Comparison of ENCODE assay signal across 14 mouse cellular contexts in genomic region chr6:55210423-55211365, GRCm38 (mm10). TPM values are rescaled to one million over a fixed set of nuclear protein-coding genes. Genes with fewer than 3 reads are reported as not detected.
DNase-seq lines count a peak whose midpoint lies in the region; ATAC-seq and TF ChIP-seq lines count a peak whose summit lies in the region.
"Had no signal": no experiment of that assay in that cellular context is flagged by ENCODE, and none has a peak within 500 bp of the region (broad histone marks: within the 10 kb centered on the region; RNA-seq: fewer than 3 reads in every experiment).

No protein-coding gene starts in this region.

- H3K36me3 ChIP-seq in midbrain, embryonic 10.5 days = peaks cover 36% of the 10 kb centered on the region
- H3K36me3 ChIP-seq in midbrain, postnatal 0 days (ENCODE audit: insufficient read depth, low read length) = peaks cover 3% of the 10 kb centered on the region; the same call in 1 of the 2 replicates
- H3K36me3 ChIP-seq in limb, embryonic 10.5 days = peaks cover 18% of the 10 kb centered on the region

- peak overlapping the region; percentile 33; the same call in 1 of the 2 replicates for H3K27ac ChIP-seq in midbrain, embryonic 10.5 days (replicated peaks)
- H3K27ac ChIP-seq in midbrain, postnatal 0 days (ENCODE audit: low read depth, low read length) = no peak overlapping the region
- H3K27ac ChIP-seq in embryonic fibroblast, embryonic 13.5 days (ENCODE audit: insufficient read depth, low read length) = peak overlapping the region; percentile 21; the same call in 1 of the 2 replicates
- H3K27ac ChIP-seq in limb, embryonic 10.5 days = peak overlapping the region; percentile 61; the same call in 1 of the 2 replicates
- H3K27ac ChIP-seq: hindbrain, embryonic 13.5 days; kidney, postnatal 0 days had no signal

- no peak for TF ChIP-seq CTCF in midbrain, postnatal 0 days (IDR thresholded peaks at IDR 0.05)
- TF ChIP-seq CTCF in embryonic fibroblast, embryonic 13.5 days (IDR thresholded peaks at IDR 0.05; ENCODE audit: borderline replicate concordance, insufficient read depth, low read length) = no peak

- H3K4me2 ChIP-seq in midbrain, postnatal 0 days (ENCODE audit: low read depth, low read length, poor library complexity, severe bottlenecking) = no peak overlapping the region
- H3K4me2 ChIP-seq: hindbrain, embryonic 13.5 days; midbrain, embryonic 11.5 days had no signal

- H3K4me3 ChIP-seq in midbrain, embryonic 10.5 days = no peak overlapping the region
- H3K4me3 ChIP-seq in midbrain, postnatal 0 days (ENCODE audit: low read depth, low read length) = no peak overlapping the region
- H3K4me3 ChIP-seq in embryonic fibroblast, embryonic 13.5 days (ENCODE audit: insufficient read depth, low read length) = no peak overlapping the region
- H3K4me3 ChIP-seq in limb, embryonic 10.5 days = no peak overlapping the region
- H3K4me3 ChIP-seq: erythroblast, embryonic 14.5 days; hindbrain, embryonic 13.5 days had no signal

- H3K4me1 ChIP-seq in midbrain, embryonic 10.5 days = peaks cover 3% of the 10 kb centered on the region; the same call in 1 of the 2 replicates
- H3K4me1 ChIP-seq in midbrain, postnatal 0 days (ENCODE audit: insufficient read depth, low read length) = no peaks in the 10 kb centered on the region
- H3K4me1 ChIP-seq in embryonic fibroblast, embryonic 13.5 days (ENCODE audit: control insufficient read depth, insufficient read depth, low read length) = peaks cover 13% of the 10 kb centered on the region
- H3K4me1 ChIP-seq in limb, embryonic 10.5 days = peaks cover 28% of the 10 kb centered on the region
- H3K4me1 ChIP-seq: hindbrain, embryonic 13.5 days had no signal

- DNase-seq in midbrain, embryonic 10.5 days (ENCODE audit: low spot score) = no peak
- DNase-seq in midbrain, postnatal 0 days (ENCODE audit: low spot score) = no peak
- no peak for DNase-seq in limb, embryonic 10.5 days (ENCODE audit: low spot score)
- DNase-seq in skeletal muscle tissue, adult 2 months (ENCODE audit: low read depth, low spot score) = peak; percentile 61
- DNase-seq in yolk sac, embryonic 10.5 days (ENCODE audit: low spot score) = no peak
- DNase-seq in adrenal gland, adult 18-20 months (ENCODE audit: low spot score in 2 of 2) = no peak
- DNase-seq: thymus, adult 18-20 months had no signal

- 81% methylated on average over 15 of the region's 15 CpGs for WGBS in midbrain, embryonic 10.5 days
- WGBS in midbrain, postnatal 0 days = 85% methylated on average over 15 of the region's 15 CpGs
- WGBS in limb, embryonic 10.5 days = 74% methylated on average over 15 of the region's 15 CpGs

- H3K9ac ChIP-seq in midbrain, postnatal 0 days (replicated peaks; ENCODE audit: low read length, poor library complexity, severe bottlenecking) = no peak overlapping the region
- H3K9ac ChIP-seq: hindbrain, embryonic 13.5 days had no signal

- H3K27me3 ChIP-seq in midbrain, embryonic 10.5 days (ENCODE audit: low read depth, poor library complexity, severe bottlenecking) = no peaks in the 10 kb centered on the region
- no peaks in the 10 kb centered on the region for H3K27me3 ChIP-seq in midbrain, postnatal 0 days (ENCODE audit: insufficient read depth, low read length)
- H3K27me3 ChIP-seq in limb, embryonic 10.5 days (ENCODE audit: low read depth, poor library complexity, severe bottlenecking) = no peaks in the 10 kb centered on the region
- H3K27me3 ChIP-seq: hindbrain, embryonic 13.5 days had no signal

- ATAC-seq in midbrain, postnatal 0 days (ENCODE audit: low FRiP score) = no peak

- no peak for TF ChIP-seq POLR2A in embryonic fibroblast, embryonic 13.5 days (IDR thresholded peaks at IDR 0.05; ENCODE audit: low read depth, low read length)

- no peaks in the 10 kb centered on the region for H3K9me3 ChIP-seq in midbrain, embryonic 10.5 days (replicated peaks)
- no peaks in the 10 kb centered on the region for H3K9me3 ChIP-seq in midbrain, postnatal 0 days (ENCODE audit: low read length)
- no peaks in the 10 kb centered on the region for H3K9me3 ChIP-seq in limb, embryonic 10.5 days (replicated peaks)
- H3K9me3 ChIP-seq: hindbrain, embryonic 13.5 days had no signal

RNA-seq across cellular contexts. Expression of gene Mindy4, which starts 7.5 kb away (rescaled TPM):
- 23.3 and 27.1 TPM in 2 replicates for polyA plus RNA-seq in midbrain, embryonic 10.5 days (2016; fragmentation: Nextera tagmentation; extraction: Ambion mirVana)
- 8.8 and 10.9 TPM in 2 replicates for total RNA-seq in midbrain, postnatal 0 days (2014; rRNA removed)
- polyA plus RNA-seq in midbrain, postnatal 0 days (2015; fragmentation: Nextera tagmentation; extraction: Ambion mirVana) = 9.6 and 10.0 TPM in 2 replicates
- polyA plus RNA-seq in embryonic fibroblast, embryonic 13.5 days (2011; ENCODE audit: insufficient read length, low read depth, missing spikeins) = 5.3 and 8.6 TPM in 2 replicates
- 15.5 and 16.2 TPM in 2 replicates for polyA plus RNA-seq in limb, embryonic 10.5 days (2016; fragmentation: Nextera tagmentation; extraction: Ambion mirVana)
- 1 to 10 TPM; 4.9 to 5.7 TPM for total RNA-seq in adrenal gland, adult 18-20 months (2021)
- total RNA-seq: neutrophil, adult 5-6 weeks had no signal

RNA-seq across cellular contexts. Expression of gene Inmt, which starts 35.9 kb away (rescaled TPM):
- polyA plus RNA-seq in midbrain, embryonic 10.5 days (2016; fragmentation: Nextera tagmentation; extraction: Ambion mirVana) = 0.62 and 2.0 TPM in 2 replicates
- total RNA-seq in midbrain, postnatal 0 days (2014; rRNA removed) = not detected in 2 replicates
- not detected in 2 replicates for polyA plus RNA-seq in midbrain, postnatal 0 days (2015; fragmentation: Nextera tagmentation; extraction: Ambion mirVana)
- not detected in 2 replicates for polyA plus RNA-seq in embryonic fibroblast, embryonic 13.5 days (2011; ENCODE audit: insufficient read length, low read depth, missing spikeins)
- 0.26 and 0.40 TPM in 2 replicates for polyA plus RNA-seq in limb, embryonic 10.5 days (2016; fragmentation: Nextera tagmentation; extraction: Ambion mirVana)
- 10 to 100 TPM; 10.1 to 26.1 TPM for total RNA-seq in adrenal gland, adult 18-20 months (2021)
- total RNA-seq: left cerebral cortex, postnatal 10 days; neutrophil, adult 5-6 weeks had no signal
- polyA plus RNA-seq: erythroblast, embryonic 14.5 days; hindbrain, embryonic 13.5 days had no signal
